Mouse (Mus musculus) left cerebral cortex, adult 8-10 months (tissue): ENCODE measurements at regions not wholly inside any gene's neighbourhood (a gene's known extent, or its start where the extent isn't known, plus 50 kb on each side); places are given as distances from the start of the nearest gene placed in this dataset.

Source experiments
- DNase-seq, 2 experiments: peaks; one replicate each; pipeline ENCODE4 v3.0.0; 2022; ENCODE audit warnings: low spot score in 2 of 2

GRCm38 (mm10) chr14:73730796-73731195 is 69.8 kb downstream of the Gm21750 start:
- DNase-seq: no peak

GRCm38 (mm10) chr14:73732161-73732560 is 71.1 kb downstream of the Gm21750 start:
- DNase-seq: peak; percentile 3 to 74

- no peak for DNase-seq
Measured at GRCm38 (mm10) chr14:73750790-73751189, 89.8 kb downstream of the Gm21750 start.

GRCm38 (mm10) chr14:73759986-73760385 is 99.0 kb downstream of the Gm21750 start:
- DNase-seq: no peak

GRCm38 (mm10) chr14:73772964-73773363 is 111.9 kb downstream of the Gm21750 start:
- no peak for DNase-seq

GRCm38 (mm10) chr14:73773810-73774209 is 112.8 kb downstream of the Gm21750 start:
- no peak for DNase-seq

- peak in 1 of 2 experiments; percentile 31 for DNase-seq
Measured at GRCm38 (mm10) chr14:73776066-73776465, 115.0 kb downstream of the Gm21750 start.

GRCm38 (mm10) chr14:73807169-73807568 is 146.1 kb downstream of the Gm21750 start:
- no peak for DNase-seq

- no peak for DNase-seq
Measured at GRCm38 (mm10) chr14:73838890-73839289, 177.9 kb downstream of the Gm21750 start.

GRCm38 (mm10) chr14:73861782-73862181 is 200.8 kb downstream of the Gm21750 start:
- DNase-seq: no peak

GRCm38 (mm10) chr14:73874337-73874736 is 213.3 kb downstream of the Gm21750 start:
- DNase-seq: no peak

- DNase-seq: no peak
Measured at GRCm38 (mm10) chr14:73875916-73876315, 214.9 kb downstream of the Gm21750 start.

- DNase-seq: no peak
Measured at GRCm38 (mm10) chr14:73878267-73878666, 217.2 kb downstream of the Gm21750 start.

GRCm38 (mm10) chr14:73878866-73879419 is 217.9 kb downstream of the Gm21750 start:
- no peak for DNase-seq

- no peak for DNase-seq
Measured at GRCm38 (mm10) chr14:73891451-73891850, 230.4 kb downstream of the Gm21750 start.

GRCm38 (mm10) chr14:73894844-73895243 is 233.8 kb downstream of the Gm21750 start:
- DNase-seq: no peak

- DNase-seq: no peak
Measured at GRCm38 (mm10) chr14:73895266-73895665, 234.2 kb downstream of the Gm21750 start.

GRCm38 (mm10) chr14:73899078-73899477 is 238.1 kb downstream of the Gm21750 start:
- no peak for DNase-seq

GRCm38 (mm10) chr14:73902085-73902713 is 241.2 kb downstream of the Gm21750 start:
- no peak for DNase-seq

GRCm38 (mm10) chr14:73913756-73914448 is 252.9 kb downstream of the Gm21750 start:
- DNase-seq: peak in 1 of 2 experiments; percentile 7

- no peak for DNase-seq
Measured at GRCm38 (mm10) chr14:73915990-73916389, 255.0 kb downstream of the Gm21750 start.

- no peak for DNase-seq
Measured at GRCm38 (mm10) chr14:73931095-73931494, 270.1 kb downstream of the Gm21750 start.

- no peak for DNase-seq
Measured at GRCm38 (mm10) chr14:73947316-73947715, 286.3 kb downstream of the Gm21750 start.
